13 mouse cellular contexts compared by ENCODE assay signal in the genomic region with DNA sequence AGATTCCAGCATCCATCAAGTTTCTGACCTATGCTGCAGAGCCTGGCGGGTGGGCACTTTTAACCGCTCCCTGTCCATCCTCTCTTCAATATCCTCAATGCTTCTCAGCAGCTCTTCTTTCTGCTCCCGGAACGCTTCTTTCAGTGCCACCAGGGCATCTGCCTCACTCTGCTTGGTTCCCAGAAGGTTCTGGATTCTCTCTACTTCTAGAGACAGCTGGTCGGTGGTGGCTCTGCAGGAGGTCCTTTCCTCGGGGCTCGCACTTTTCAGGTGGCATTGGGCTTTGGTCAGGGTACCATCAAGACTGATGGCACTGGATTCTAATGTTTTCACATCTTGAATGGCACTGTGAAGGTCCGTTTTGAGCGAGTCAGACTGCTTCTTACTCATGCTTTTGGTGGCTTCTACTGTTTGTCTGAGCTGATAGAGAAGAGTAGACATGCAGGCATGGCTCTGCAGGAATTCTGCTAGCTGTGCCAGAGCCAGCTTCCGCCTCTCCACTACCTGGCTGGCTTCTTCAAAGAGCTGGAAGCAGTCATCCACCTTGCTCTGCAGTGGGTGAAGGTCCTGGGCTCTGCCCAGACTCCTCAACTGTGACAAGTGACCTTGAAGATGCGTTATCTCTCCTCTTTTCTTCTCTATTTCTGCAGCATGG.
"Had no signal": no experiment of that assay in that cellular context is flagged by ENCODE, and none has a peak within 500 bp of the region (broad histone marks: within the 10 kb centered on the region; RNA-seq: fewer than 3 reads in every experiment).

No protein-coding gene starts in this region.

- H3K27ac ChIP-seq: limb, embryonic 12.5 days; liver, embryonic 13.5 days; lung, embryonic 15.5 days; macrophage; midbrain, embryonic 12.5 days; stomach, embryonic 15.5 days had no signal

- ATAC-seq: liver, postnatal 0 days had no signal

- H3K36me3 ChIP-seq: limb, embryonic 12.5 days; liver, embryonic 13.5 days; lung, embryonic 15.5 days; midbrain, embryonic 12.5 days; stomach, embryonic 15.5 days had no signal

- H3K4me1 ChIP-seq: limb, embryonic 12.5 days; liver, embryonic 13.5 days; lung, embryonic 15.5 days; midbrain, embryonic 12.5 days; stomach, embryonic 15.5 days had no signal

- H3K9me3 ChIP-seq: limb, embryonic 12.5 days; liver, embryonic 13.5 days; lung, embryonic 15.5 days; midbrain, embryonic 12.5 days; stomach, embryonic 15.5 days had no signal

- H3K4me3 ChIP-seq: limb, embryonic 12.5 days; liver, embryonic 13.5 days; lung, embryonic 15.5 days; midbrain, embryonic 12.5 days; stomach, embryonic 15.5 days had no signal

- H3K27me3 ChIP-seq: limb, embryonic 12.5 days; liver, embryonic 13.5 days; lung, embryonic 15.5 days; midbrain, embryonic 12.5 days; stomach, embryonic 15.5 days had no signal

- DNase-seq: kidney, postnatal 25 days; liver; liver, embryonic 13.5 days; liver, postnatal 0 days; lung, postnatal 14 days; right cerebral cortex, postnatal 14 days; thymus, adult 2 months; thymus, postnatal 25 days had no signal
